ENCODE assay signal across 9 mouse cellular contexts in genomic region chr2:153348100-153348831, GRCm38 (mm10). TPM values are rescaled to one million over a fixed set of nuclear protein-coding genes. Genes with fewer than 3 reads are reported as not detected.
DNase-seq lines count a peak whose midpoint lies in the region; ATAC-seq and TF ChIP-seq lines count a peak whose summit lies in the region.
"Had no signal": no experiment of that assay in that cellular context is flagged by ENCODE, and none has a peak within 500 bp of the region (broad histone marks: within the 10 kb centered on the region; RNA-seq: fewer than 3 reads in every experiment).

No protein-coding gene starts in this region.

- 38% methylated on average over 6 of the region's 6 CpGs for WGBS in forebrain, embryonic 15.5 days
- 22% methylated on average over 6 of the region's 6 CpGs for WGBS in liver, embryonic 15.5 days (ENCODE audit: insufficient replicate concordance)

- no peak for ATAC-seq in forebrain, embryonic 15.5 days (replicated peaks)
- no peak for ATAC-seq in liver, embryonic 15.5 days (ENCODE audit: insufficient read depth)

- no peak for TF ChIP-seq CTCF in gastrocnemius, adult 2 months (IDR thresholded peaks at IDR 0.05)

- H3K4me1 ChIP-seq in forebrain, embryonic 15.5 days = peaks cover 52% of the 10 kb centered on the region
- peaks cover 64% of the 10 kb centered on the region for H3K4me1 ChIP-seq in liver, embryonic 15.5 days (replicated peaks)

- DNase-seq in gastrocnemius, adult 2 months = no peak
- no peak for DNase-seq in gastrocnemius, postnatal 4 days (ENCODE audit: low spot score in 2 of 2)
- DNase-seq in B cell, adult 2 months = peak; percentile 10 to 25
- DNase-seq in adrenal gland, postnatal 4 days (ENCODE audit: low spot score in 2 of 2) = no peak
- DNase-seq in cerebellum, adult 11 months = no peak
- no peak for DNase-seq in left cerebral cortex, adult 9 months (ENCODE audit: low spot score in 2 of 2)
- DNase-seq: lung, postnatal 14 days had no signal

- intact Hi-C loops in gastrocnemius, adult 2 months (cut with DNase I) = loop anchor here (5.0 kb wide), 3 partner anchors 94 to 181 kb away; partner anchors contain the start of genes Plagl2 and Pofut1

- H3K9me3 ChIP-seq in forebrain, embryonic 15.5 days = no peaks in the 10 kb centered on the region
- H3K9me3 ChIP-seq in liver, embryonic 15.5 days (replicated peaks) = no peaks in the 10 kb centered on the region

- H3K9ac ChIP-seq in forebrain, embryonic 15.5 days (replicated peaks) = 0 out of 2 replicates have a peak overlapping the region, but pooled peaks have one; percentile 6
- peak overlapping the region; percentile 28 for H3K9ac ChIP-seq in liver, embryonic 15.5 days

- H3K27ac ChIP-seq in gastrocnemius, adult 2 months = peak overlapping the region; percentile 99
- no peak overlapping the region for H3K27ac ChIP-seq in forebrain, embryonic 15.5 days (replicated peaks)
- H3K27ac ChIP-seq in liver, embryonic 15.5 days (replicated peaks) = peak overlapping the region; percentile 54

- no peaks in the 10 kb centered on the region for H3K27me3 ChIP-seq in forebrain, embryonic 15.5 days
- H3K27me3 ChIP-seq in liver, embryonic 15.5 days = no peaks in the 10 kb centered on the region

- H3K4me2 ChIP-seq in forebrain, embryonic 15.5 days (replicated peaks) = peak overlapping the region; percentile 65
- H3K4me2 ChIP-seq in liver, embryonic 15.5 days = peak overlapping the region; percentile 78

- peaks cover 8% of the 10 kb centered on the region for H3K36me3 ChIP-seq in forebrain, embryonic 15.5 days
- peaks cover 13% of the 10 kb centered on the region for H3K36me3 ChIP-seq in liver, embryonic 15.5 days (replicated peaks)

- peak overlapping the region; percentile 91; the same call in 1 of the 2 replicates for H3K4me3 ChIP-seq in gastrocnemius, adult 2 months
- H3K4me3 ChIP-seq in forebrain, embryonic 15.5 days = peak overlapping the region; percentile 91
- peak overlapping the region; percentile 93 for H3K4me3 ChIP-seq in liver, embryonic 15.5 days (replicated peaks)

RNA-seq across cellular contexts. Expression of gene Asxl1, which starts 2.6 kb away (rescaled TPM):
- 10 to 100 TPM in 1 of 2 experiments, 1 to 10 TPM in 1; 9.3 to 10.6 TPM for total RNA-seq in gastrocnemius, adult 2 months (2021)
- total RNA-seq in gastrocnemius, postnatal 4 days (2021) = 10 to 100 TPM; 27.1 to 28.9 TPM
- 13.1 and 17.1 TPM in 2 replicates for polyA plus RNA-seq in forebrain, embryonic 15.5 days (2015; fragmentation: Nextera tagmentation; extraction: Ambion mirVana)
- 6.4 and 7.2 TPM in 2 replicates for polyA plus RNA-seq in liver, embryonic 15.5 days (2015; fragmentation: Nextera tagmentation; extraction: Ambion mirVana)
- 10 to 100 TPM; 51.3 to 53.2 TPM for total RNA-seq in adrenal gland, postnatal 4 days (2021)

RNA-seq across cellular contexts. Expression of gene Kif3b, which starts 57.1 kb away (rescaled TPM):
- total RNA-seq in gastrocnemius, adult 2 months (2021) = 1 to 10 TPM; 3.6 to 4.3 TPM
- 1 to 10 TPM; 8.9 to 9.1 TPM for total RNA-seq in gastrocnemius, postnatal 4 days (2021)
- polyA plus RNA-seq in forebrain, embryonic 15.5 days (2015; fragmentation: Nextera tagmentation; extraction: Ambion mirVana) = 18.7 and 19.0 TPM in 2 replicates
- 1.4 and 2.0 TPM in 2 replicates for polyA plus RNA-seq in liver, embryonic 15.5 days (2015; fragmentation: Nextera tagmentation; extraction: Ambion mirVana)
- total RNA-seq in adrenal gland, postnatal 4 days (2021) = 10 to 100 TPM; 28.0 to 29.2 TPM

Comparison
In these comparisons a context has a peak if more than half of its experiments do, and no peak if none do; other contexts are left out.
1. DNase-seq: peak in B cell, adult 2 months (2 of 2); none in gastrocnemius, adult 2 months (single experiment), gastrocnemius, postnatal 4 days (0 of 2), adrenal gland, postnatal 4 days (0 of 2), cerebellum, adult 11 months (single experiment) and left cerebral cortex, adult 9 months (0 of 2).
2. Peak in every context shown above with its lines, with median percentiles within 50 percentile points of each other: H3K4me3 ChIP-seq.